9 mouse cellular contexts compared by ENCODE assay signal in the genomic region with DNA sequence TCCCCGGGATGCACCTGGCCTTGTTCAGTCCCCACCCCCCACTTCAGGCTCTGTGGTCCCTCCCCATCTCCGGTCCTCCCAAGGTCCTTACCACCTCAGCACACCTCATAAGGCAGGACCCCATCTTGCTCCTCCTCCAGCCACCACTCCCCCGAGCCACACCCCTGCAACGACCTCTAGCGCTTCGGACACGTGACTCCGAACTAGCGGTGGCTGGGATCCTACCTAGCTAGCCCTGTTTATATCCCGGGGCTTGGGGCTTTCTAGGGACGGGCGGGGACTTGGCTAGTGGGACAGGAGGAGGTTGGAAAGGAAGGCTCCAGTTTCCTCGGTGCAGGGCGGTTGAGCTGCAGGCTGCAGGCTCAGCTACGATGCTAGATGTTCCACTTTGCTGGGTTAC. TPM values are rescaled to one million over a fixed set of nuclear protein-coding genes. Genes with fewer than 3 reads are reported as not detected.
DNase-seq lines count a peak whose midpoint lies in the region; ATAC-seq and TF ChIP-seq lines count a peak whose summit lies in the region.
"Had no signal": no experiment of that assay in that cellular context is flagged by ENCODE, and none has a peak within 500 bp of the region (broad histone marks: within the 10 kb centered on the region; RNA-seq: fewer than 3 reads in every experiment).

No protein-coding gene starts in this region.

- peaks cover 9% of the 10 kb centered on the region for H3K4me1 ChIP-seq in testis, adult 2 months (ENCODE audit: control insufficient read depth, insufficient read depth, low read length)
- peaks cover 4% of the 10 kb centered on the region; the same call in 1 of the 2 replicates for H3K4me1 ChIP-seq in embryonic facial prominence, embryonic 15.5 days
- H3K4me1 ChIP-seq in midbrain, postnatal 0 days (ENCODE audit: insufficient read depth, low read length), result no peaks in the 10 kb centered on the region

- ATAC-seq in embryonic facial prominence, embryonic 15.5 days (ENCODE audit: insufficient number of reproducible peaks, low FRiP score, low TSS enrichment, low read depth), result 0 out of 2 replicates have a peak, but pooled peaks have one; percentile 11
- no peak for ATAC-seq in midbrain, postnatal 0 days (ENCODE audit: low FRiP score)

- H3K27me3 ChIP-seq in testis, adult 2 months (ENCODE audit: control insufficient read depth, insufficient read depth, low read length), result no peaks in the 10 kb centered on the region
- no peaks in the 10 kb centered on the region for H3K27me3 ChIP-seq in embryonic facial prominence, embryonic 15.5 days
- H3K27me3 ChIP-seq in midbrain, postnatal 0 days (ENCODE audit: insufficient read depth, low read length), result peaks cover 4% of the 10 kb centered on the region; the same call in 1 of the 2 replicates

- peaks cover 3% of the 10 kb centered on the region; the same call in 1 of the 2 replicates for H3K36me3 ChIP-seq in testis, adult 2 months (ENCODE audit: control insufficient read depth, insufficient read depth, low read length)
- peaks cover 24% of the 10 kb centered on the region for H3K36me3 ChIP-seq in embryonic facial prominence, embryonic 15.5 days
- no peaks in the 10 kb centered on the region for H3K36me3 ChIP-seq in midbrain, postnatal 0 days (ENCODE audit: insufficient read depth, low read length)

- peak overlapping the region; percentile 57 for H3K4me3 ChIP-seq in testis, adult 2 months (ENCODE audit: control insufficient read depth, low read depth, low read length)
- no peak overlapping the region for H3K4me3 ChIP-seq in embryonic facial prominence, embryonic 15.5 days (replicated peaks)
- no peak overlapping the region for H3K4me3 ChIP-seq in midbrain, postnatal 0 days (ENCODE audit: low read depth, low read length)

- TF ChIP-seq POLR2A in testis, adult 2 months (IDR thresholded peaks at IDR 0.05; ENCODE audit: control insufficient read depth, low read depth, low read length), result no peak; the same call in 1 of the 2 replicates

- H3K9ac ChIP-seq in embryonic facial prominence, embryonic 15.5 days, result no peak overlapping the region
- no peak overlapping the region; the same call in 1 of the 2 replicates for H3K9ac ChIP-seq in midbrain, postnatal 0 days (replicated peaks; ENCODE audit: low read length, poor library complexity, severe bottlenecking)

- H3K4me2 ChIP-seq in embryonic facial prominence, embryonic 15.5 days (replicated peaks), result peak overlapping the region; percentile 34
- 0 out of 2 replicates have a peak overlapping the region, but pooled peaks have one; percentile 24 for H3K4me2 ChIP-seq in midbrain, postnatal 0 days (ENCODE audit: low read depth, low read length, poor library complexity, severe bottlenecking)

- H3K27ac ChIP-seq in testis, adult 2 months (ENCODE audit: control insufficient read depth, insufficient read depth, low read depth, low read length), result no peak overlapping the region
- no peak overlapping the region for H3K27ac ChIP-seq in embryonic facial prominence, embryonic 15.5 days (replicated peaks)
- no peak overlapping the region for H3K27ac ChIP-seq in midbrain, postnatal 0 days (ENCODE audit: low read depth, low read length)

- WGBS in embryonic facial prominence, embryonic 15.5 days, result 4% methylated on average over 15 of the region's 15 CpGs
- WGBS in midbrain, postnatal 0 days, result 3% methylated on average over 15 of the region's 15 CpGs

- H3K9me3 ChIP-seq in embryonic facial prominence, embryonic 15.5 days (replicated peaks), result no peaks in the 10 kb centered on the region
- H3K9me3 ChIP-seq in midbrain, postnatal 0 days (ENCODE audit: low read length), result no peaks in the 10 kb centered on the region

- TF ChIP-seq CTCF in testis, adult 2 months (IDR thresholded peaks at IDR 0.05; ENCODE audit: control insufficient read depth, insufficient read depth, insufficient replicate concordance, low read depth, low read length), result no peak
- no peak for TF ChIP-seq CTCF in midbrain, postnatal 0 days (IDR thresholded peaks at IDR 0.05)

- no peak for DNase-seq in testis, postnatal 10 days (ENCODE audit: low spot score)
- DNase-seq in kidney, postnatal 4 days, result peak; percentile 29 to 49
- DNase-seq in midbrain, postnatal 0 days (ENCODE audit: low spot score), result no peak
- DNase-seq in ovary, adult 18-20 months (ENCODE audit: low spot score), result no peak
- no peak for DNase-seq in urinary bladder, postnatal 4 days (ENCODE audit: low spot score in 2 of 2)
- no peak for DNase-seq in right cerebral cortex, adult 18-20 months

RNA-seq across cellular contexts. Expression of a gene that starts 7.2 kb away (rescaled TPM):
- polyA plus RNA-seq in testis, adult 2 months (2012; rRNA removed), result 124 TPM in 2 replicates
- polyA plus RNA-seq in embryonic facial prominence, embryonic 15.5 days (2015; fragmentation: Nextera tagmentation; extraction: Ambion mirVana), result 25.6 and 26.5 TPM in 2 replicates
- 4.5 and 7.5 TPM in 2 replicates for total RNA-seq in midbrain, postnatal 0 days (2014; rRNA removed)
- 4.9 and 5.1 TPM in 2 replicates for polyA plus RNA-seq in midbrain, postnatal 0 days (2015; fragmentation: Nextera tagmentation; extraction: Ambion mirVana)

RNA-seq across cellular contexts. Expression of a gene that starts 10.3 kb away (rescaled TPM):
- polyA plus RNA-seq in testis, adult 2 months (2012; rRNA removed), result 19.5 TPM in 2 replicates
- polyA plus RNA-seq in embryonic facial prominence, embryonic 15.5 days (2015; fragmentation: Nextera tagmentation; extraction: Ambion mirVana), result 37.7 and 38.5 TPM in 2 replicates
- 54.9 and 60.1 TPM in 2 replicates for total RNA-seq in midbrain, postnatal 0 days (2014; rRNA removed)
- 48.0 and 52.2 TPM in 2 replicates for polyA plus RNA-seq in midbrain, postnatal 0 days (2015; fragmentation: Nextera tagmentation; extraction: Ambion mirVana)

RNA-seq across cellular contexts. Expression of a gene that starts 32.6 kb away (rescaled TPM):
- polyA plus RNA-seq in testis, adult 2 months (2012; rRNA removed), result 53.1 and 61.0 TPM in 2 replicates
- 105 TPM in 2 replicates for polyA plus RNA-seq in embryonic facial prominence, embryonic 15.5 days (2015; fragmentation: Nextera tagmentation; extraction: Ambion mirVana)
- 7.8 and 11.1 TPM in 2 replicates for total RNA-seq in midbrain, postnatal 0 days (2014; rRNA removed)
- polyA plus RNA-seq in midbrain, postnatal 0 days (2015; fragmentation: Nextera tagmentation; extraction: Ambion mirVana), result 8.7 and 10.7 TPM in 2 replicates

RNA-seq across cellular contexts. Expression of a gene that starts 33.4 kb away (rescaled TPM):
- polyA plus RNA-seq in testis, adult 2 months (2012; rRNA removed), result 24.6 and 27.7 TPM in 2 replicates
- polyA plus RNA-seq in embryonic facial prominence, embryonic 15.5 days (2015; fragmentation: Nextera tagmentation; extraction: Ambion mirVana), result 27.2 and 29.8 TPM in 2 replicates
- total RNA-seq in midbrain, postnatal 0 days (2014; rRNA removed), result 0.76 and 3.4 TPM in 2 replicates
- 1.0 and 1.1 TPM in 2 replicates for polyA plus RNA-seq in midbrain, postnatal 0 days (2015; fragmentation: Nextera tagmentation; extraction: Ambion mirVana)
- total RNA-seq: common myeloid progenitor, adult 5-6 weeks had no signal

RNA-seq across cellular contexts. Expression of a gene that starts 41.4 kb away (rescaled TPM):
- 27.6 and 31.1 TPM in 2 replicates for polyA plus RNA-seq in testis, adult 2 months (2012; rRNA removed)
- polyA plus RNA-seq in embryonic facial prominence, embryonic 15.5 days (2015; fragmentation: Nextera tagmentation; extraction: Ambion mirVana), result 91.6 and 97.4 TPM in 2 replicates
- total RNA-seq in midbrain, postnatal 0 days (2014; rRNA removed), result 129 and 131 TPM in 2 replicates
- polyA plus RNA-seq in midbrain, postnatal 0 days (2015; fragmentation: Nextera tagmentation; extraction: Ambion mirVana), result 112 and 115 TPM in 2 replicates

Comparison
In these comparisons a context has a peak if more than half of its experiments do, and no peak if none do; other contexts are left out.
1. DNase-seq: peak in kidney, postnatal 4 days (2 of 2); none in testis, postnatal 10 days (single experiment), midbrain, postnatal 0 days (single experiment), ovary, adult 18-20 months (single experiment), urinary bladder, postnatal 4 days (0 of 2) and right cerebral cortex, adult 18-20 months (single experiment).